Mouse (Mus musculus) neural tube, embryonic 15.5 days (tissue): ENCODE measurements around the gene Hist1h1e. TPM values are rescaled to one million over a fixed set of nuclear protein-coding genes. Genes with fewer than 3 reads are reported as not detected.
"Not testable (repeated sequence)": the region's sequence is repeated elsewhere in the genome, so short reads cannot be mapped to it uniquely, and the experiment has no call there.

Experiments
- ATAC-seq: fragments of 200-750 bp; cut with Nextera tagmentation; 2 replicates; pipeline ENCODE4 v1.8.0; 2017; ENCODE audit warnings: mild to moderate bottlenecking, moderate TSS enrichment, moderate library complexity; ENCODE audit not compliant: low FRiP score
- H3K27ac ChIP-seq: fragments of 300-500 bp; sonication (generic); replicated peaks from 2 replicates; pipeline ENCODE4 v1.5.1; 2015; ENCODE audit warnings: mild to moderate bottlenecking, inconsistent platforms
- H3K27me3 ChIP-seq: fragments of 300-500 bp; sonication (generic); replicated peaks from 2 replicates; pipeline ENCODE4 v1.6.1; 2015; ENCODE audit warnings: inconsistent platforms
- H3K36me3 ChIP-seq: fragments of 300-500 bp; sonication (generic); 2 replicates; pipeline ENCODE4 v1.6.1; 2015; ENCODE audit warnings: inconsistent platforms
- H3K4me1 ChIP-seq: fragments of 300-500 bp; sonication (generic); 2 replicates; pipeline ENCODE4 v1.6.1; 2015; ENCODE audit warnings: inconsistent platforms
- H3K4me2 ChIP-seq: fragments of 300-500 bp; sonication (generic); 2 replicates; pipeline ENCODE4 v1.6.1; 2015; ENCODE audit warnings: inconsistent platforms, mild to moderate bottlenecking, moderate library complexity
- H3K4me3 ChIP-seq: fragments of 300-500 bp; sonication (generic); replicated peaks from 2 replicates; pipeline ENCODE4 v1.5.1; 2015; ENCODE audit warnings: mild to moderate bottlenecking, inconsistent platforms
- H3K9ac ChIP-seq: fragments of 300-500 bp; sonication (generic); replicated peaks from 2 replicates; pipeline ENCODE4 v1.6.1; 2015; ENCODE audit warnings: mild to moderate bottlenecking, inconsistent platforms
- H3K9me3 ChIP-seq: fragments of 300-500 bp; sonication (generic); replicated peaks from 2 replicates; pipeline ENCODE4 v1.6.1; 2016; ENCODE audit warnings: inconsistent platforms
- WGBS: fragments of 180-500 bp; shearing (Covaris S2); methylation state at CpG from one replicate; pipeline ENCODE4 v1.1.7; 2015; ENCODE audit warnings: mixed read lengths; 5-methylcytosine and 5-hydroxymethylcytosine counted together
- polyA plus RNA-seq: library from polyadenylated mRNA; unstranded; fragments of >200 nt; fragmentation: Nextera tagmentation; extraction: Ambion mirVana; gene quantifications from 2 replicates; pipeline ENCODE4 v1.2.1, GENCODE M21; 2015

Gene Hist1h1e
- polyA plus RNA-seq, 1 experiment from 2014 or later: 4.3 TPM

DNA sequence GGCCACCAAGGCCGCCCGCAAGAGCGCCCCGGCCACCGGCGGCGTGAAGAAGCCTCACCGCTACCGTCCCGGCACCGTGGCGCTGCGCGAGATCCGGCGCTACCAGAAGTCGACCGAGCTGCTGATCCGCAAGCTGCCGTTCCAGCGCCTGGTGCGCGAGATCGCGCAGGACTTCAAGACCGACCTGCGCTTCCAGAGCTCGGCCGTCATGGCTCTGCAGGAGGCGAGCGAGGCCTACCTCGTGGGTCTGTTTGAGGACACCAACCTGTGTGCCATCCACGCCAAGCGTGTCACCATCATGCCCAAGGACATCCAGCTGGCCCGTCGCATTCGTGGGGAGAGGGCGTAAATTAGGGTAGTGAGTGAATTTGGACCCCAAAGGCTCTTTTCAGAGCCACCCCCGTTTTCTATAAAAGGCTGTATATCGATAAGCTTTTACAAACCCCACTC lies 46.5 kb downstream of the Hist1h1e start:
- 1% methylated on average over 9 of the region's 40 CpGs for WGBS
- H3K27ac ChIP-seq: peak overlapping the region; percentile 77
- peak overlapping the region; percentile 56 for H3K9ac ChIP-seq
- H3K4me1 ChIP-seq: peaks cover 32% of the 10 kb centered on the region
- H3K9me3 ChIP-seq, H3K36me3 ChIP-seq, H3K27me3 ChIP-seq, ATAC-seq: not testable (repeated sequence)
- H3K4me2 ChIP-seq: peak overlapping the region; percentile 71
- peak overlapping the region; percentile 41 for H3K4me3 ChIP-seq

DNA sequence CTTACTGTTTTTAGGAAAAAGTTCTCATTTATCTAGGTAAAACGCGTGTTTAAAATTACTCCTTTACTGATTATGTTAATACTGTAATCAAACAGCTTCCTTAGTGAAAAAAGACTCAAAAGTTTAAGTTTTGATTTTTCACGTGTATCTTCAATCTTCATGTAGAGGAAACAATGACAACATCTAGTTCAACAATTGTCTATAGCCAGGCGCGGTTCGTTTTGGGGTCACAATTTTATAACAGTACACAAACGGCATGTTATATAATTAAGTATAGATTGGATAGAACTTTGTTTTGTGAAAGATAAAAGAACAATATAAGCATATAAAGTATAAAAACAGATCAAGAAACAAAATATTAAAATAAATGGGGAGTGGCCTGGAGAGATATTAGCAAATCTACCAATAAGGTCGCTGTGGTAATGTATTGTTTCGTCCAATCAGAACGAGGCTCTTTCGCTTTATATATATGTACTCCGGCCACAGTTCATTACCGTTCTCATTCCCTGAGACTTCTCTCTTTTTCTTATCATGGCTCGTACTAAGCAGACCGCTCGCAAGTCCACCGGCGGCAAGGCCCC lies 47.0 kb downstream of the Hist1h1e start, which contains the start of gene Hist1h3d:
Gene Hist1h3d, plus strand, starts transcription at position 493 of the 581 bp plus-strand sequence.
- peak within 1 kb of the TSS; percentile 81 for H3K27ac ChIP-seq

GRCm38 (mm10) chr13:23574546-23575170 lies 47.7 kb downstream of the Hist1h1e start:
- Histone ChIP-seq H3K4me2 (peak overlapping the region; percentile 71), H3K9ac (0 out of 2 replicates have a peak overlapping the region, but pooled peaks have one; percentile 28), H3K4me3 (peak overlapping the region; percentile 35), H3K4me1 (peaks cover 37% of the 10 kb centered on the region), H3K27ac (peak overlapping the region; percentile 86)
- ATAC-seq: peak; percentile 4; the same call in 1 of the 2 replicates
- WGBS: 0% methylated on average over 7 of the region's 39 CpGs
- not testable (repeated sequence) for H3K36me3 ChIP-seq, H3K9me3 ChIP-seq, H3K27me3 ChIP-seq

More for the DNA sequence above, 47.0 kb downstream of the Hist1h1e start, which contains the start of gene Hist1h3d:
- H3K4me3 ChIP-seq: peak within 1 kb of the TSS; percentile 41
- H3K27me3 ChIP-seq: no peaks in the 10 kb centered on the region
- peaks cover 32% of the 10 kb centered on the region for H3K4me1 ChIP-seq
- peak; percentile 46 for ATAC-seq
- no peaks in the 10 kb centered on the region for H3K9me3 ChIP-seq
- peak within 1 kb of the TSS; percentile 56 for H3K9ac ChIP-seq
- no peaks in the 10 kb centered on the region for H3K36me3 ChIP-seq
- peak within 1 kb of the TSS; percentile 71 for H3K4me2 ChIP-seq
- WGBS: under 1% methylated on average over 18 of the region's 18 CpGs

DNA sequence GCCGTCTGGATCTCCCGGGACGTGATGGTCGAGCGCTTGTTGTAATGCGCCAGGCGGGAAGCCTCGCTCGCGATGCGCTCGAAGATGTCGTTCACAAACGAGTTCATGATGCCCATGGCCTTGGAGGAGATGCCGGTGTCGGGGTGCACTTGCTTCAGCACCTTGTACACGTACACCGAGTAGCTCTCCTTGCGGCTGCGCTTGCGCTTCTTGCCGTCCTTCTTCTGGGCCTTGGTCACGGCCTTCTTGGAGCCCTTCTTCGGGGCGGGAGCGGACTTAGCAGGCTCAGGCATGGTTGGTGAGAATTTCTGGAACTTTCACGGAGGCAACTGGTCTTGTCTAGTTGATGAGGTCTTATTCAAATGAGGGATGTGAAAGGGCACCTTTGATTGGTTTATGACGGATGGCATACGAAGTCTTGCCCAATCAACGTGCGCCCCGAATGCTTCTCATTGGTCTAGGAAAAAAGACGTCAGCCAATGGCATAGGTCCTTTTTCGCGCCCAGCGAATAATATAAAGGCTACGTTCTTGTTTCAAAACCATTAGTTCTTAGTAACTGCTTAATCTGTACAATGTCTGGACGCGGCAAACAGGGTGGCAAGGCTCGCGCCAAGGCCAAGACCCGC lies 48.3 kb downstream of the Hist1h1e start, which contains the start of the genes Hist1h2bf and Hist1h2ad:
Gene Hist1h2bf, minus strand, starts transcription at position 299 of the 627 bp plus-strand sequence.
Gene Hist1h2ad, plus strand, starts transcription at position 484 of the 627 bp plus-strand sequence.
- H3K36me3 ChIP-seq, H3K27me3 ChIP-seq, H3K9me3 ChIP-seq: not testable (repeated sequence)
- H3K4me3 ChIP-seq: peak within 1 kb of the TSS; percentile 35
- WGBS: 0% methylated on average over 42 of the region's 42 CpGs
- peak; percentile 92 for ATAC-seq
- H3K27ac ChIP-seq: peak within 1 kb of the TSS; percentile 86
- H3K4me2 ChIP-seq: peak within 1 kb of the TSS; percentile 71
- H3K4me1 ChIP-seq: peaks cover 40% of the 10 kb centered on the region
- 0 out of 2 replicates have a peak within 1 kb of the TSS, but pooled peaks have one; percentile 28 for H3K9ac ChIP-seq

DNA sequence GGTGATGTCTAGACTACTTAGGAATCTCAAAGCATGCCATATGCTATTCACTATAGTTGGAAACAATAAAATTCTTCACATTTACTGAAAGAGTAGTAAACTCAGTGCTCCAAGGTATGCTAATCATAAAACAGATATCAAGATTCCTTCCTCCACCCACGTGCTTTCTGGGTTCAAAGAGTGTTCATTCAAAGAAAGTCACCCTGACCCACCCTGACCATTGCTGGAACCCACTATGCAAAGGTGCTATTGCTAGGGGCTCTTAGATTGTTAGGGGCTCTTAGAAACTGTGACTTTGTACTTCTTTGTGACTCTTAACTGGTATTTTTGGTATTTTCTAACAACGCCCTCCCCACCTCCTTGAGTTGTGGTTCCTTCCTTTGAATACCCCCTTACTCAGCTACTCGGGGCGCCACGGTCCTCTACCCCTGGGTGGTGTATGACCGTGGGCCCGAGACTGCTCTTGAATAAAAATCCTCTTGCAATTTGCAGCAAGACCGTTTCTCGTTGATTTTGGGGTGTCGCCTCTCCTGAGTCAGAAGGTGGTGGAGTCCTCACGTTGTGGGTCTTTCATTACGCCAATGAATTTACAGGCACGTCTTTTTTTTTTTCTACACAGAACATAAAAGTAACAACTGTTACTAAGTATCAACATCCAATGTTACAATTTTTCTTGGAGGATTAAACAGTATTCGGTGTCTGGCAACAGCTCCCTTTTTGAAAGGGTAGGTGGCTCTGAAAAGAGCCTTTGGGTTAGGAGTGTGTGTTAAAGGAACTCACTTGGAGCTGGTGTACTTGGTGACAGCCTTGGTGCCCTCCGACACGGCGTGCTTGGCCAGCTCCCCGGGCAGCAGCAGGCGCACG lies 49.1 kb downstream of the Hist1h1e start:
- H3K4me2 ChIP-seq: peak overlapping the region; percentile 71
- H3K27me3 ChIP-seq, ATAC-seq, H3K36me3 ChIP-seq, H3K9ac ChIP-seq, H3K9me3 ChIP-seq: not testable (repeated sequence)
- peak overlapping the region; percentile 35 for H3K4me3 ChIP-seq
- 12% methylated on average over 20 of the region's 20 CpGs for WGBS
- H3K27ac ChIP-seq: peak overlapping the region; percentile 86
- peaks cover 40% of the 10 kb centered on the region for H3K4me1 ChIP-seq

GRCm38 (mm10) chr13:23572218-23573033 lies 49.9 kb downstream of the Hist1h1e start:
- Histone ChIP-seq H3K27me3 (no peaks in the 10 kb centered on the region), H3K9me3 (no peaks in the 10 kb centered on the region), H3K4me1 (peaks cover 40% of the 10 kb centered on the region), H3K4me3 (peak overlapping the region; percentile 44), H3K9ac (peak overlapping the region; percentile 53), H3K27ac (peak overlapping the region; percentile 94), H3K36me3 (no peaks in the 10 kb centered on the region), H3K4me2 (peak overlapping the region; percentile 71)
- ATAC-seq: no peak
- 47% methylated on average over 2 of the region's 2 CpGs for WGBS

DNA sequence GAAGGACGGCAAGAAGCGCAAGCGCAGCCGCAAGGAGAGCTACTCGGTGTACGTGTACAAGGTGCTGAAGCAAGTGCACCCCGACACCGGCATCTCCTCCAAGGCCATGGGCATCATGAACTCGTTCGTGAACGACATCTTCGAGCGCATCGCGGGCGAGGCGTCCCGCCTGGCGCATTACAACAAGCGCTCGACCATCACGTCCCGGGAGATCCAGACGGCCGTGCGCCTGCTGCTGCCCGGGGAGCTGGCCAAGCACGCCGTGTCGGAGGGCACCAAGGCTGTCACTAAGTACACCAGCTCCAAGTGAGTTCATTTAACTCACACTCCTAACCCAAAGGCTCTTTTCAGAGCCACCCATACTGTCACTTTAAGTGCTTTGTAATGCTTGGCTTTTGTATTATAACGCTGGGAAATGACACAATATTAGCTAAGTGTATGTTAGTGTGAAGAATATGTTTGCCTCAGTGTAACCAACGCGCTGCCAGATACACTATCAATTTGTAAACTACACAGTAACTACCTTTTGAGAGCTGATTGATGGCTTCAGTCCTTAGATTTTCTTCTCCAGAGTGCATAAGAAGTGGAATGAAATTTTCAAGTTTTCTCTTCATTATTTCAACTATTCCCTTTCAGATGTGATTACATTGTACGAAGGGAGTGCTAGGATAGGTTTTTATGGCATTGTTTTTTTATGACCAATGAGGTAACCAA lies 50.7 kb downstream of the Hist1h1e start:
- not testable (repeated sequence) for H3K9me3 ChIP-seq, ATAC-seq, H3K36me3 ChIP-seq, H3K27me3 ChIP-seq
- Histone ChIP-seq H3K27ac (peak overlapping the region; percentile 94), H3K4me3 (peak overlapping the region; percentile 44), H3K4me1 (peaks cover 36% of the 10 kb centered on the region), H3K4me2 (peak overlapping the region; percentile 71), H3K9ac (peak overlapping the region; percentile 53)
- WGBS: 0% methylated on average over 15 of the region's 34 CpGs

- Histone ChIP-seq H3K27me3 (no peaks in the 10 kb centered on the region), H3K9me3 (no peaks in the 10 kb centered on the region), H3K4me3 (peak within 1 kb of the TSS; percentile 44), H3K36me3 (no peaks in the 10 kb centered on the region), H3K27ac (peak within 1 kb of the TSS; percentile 94), H3K9ac (peak within 1 kb of the TSS; percentile 53), H3K4me2 (peak within 1 kb of the TSS; percentile 71), H3K4me1 (peaks cover 30% of the 10 kb centered on the region)
- under 1% methylated on average over 18 of the region's 18 CpGs for WGBS
- ATAC-seq: peak; percentile 92
Observed at GRCm38 (mm10) chr13:23571022-23571503, 51.3 kb downstream of the Hist1h1e start, which contains the start of the genes Hist1h2ae and Hist1h2bg. Hist1h2ae (minus strand) TSS chr13:23571220. Hist1h2bg (plus strand) TSS chr13:23571396.
